Mouse (Mus musculus): ENCODE results near the gene Sept3.

- no peak for TF ChIP-seq GATA1 (IDR thresholded peaks at IDR 0.05; ENCODE audit: low read length)
- no peak for TF ChIP-seq TAL1 (IDR thresholded peaks at IDR 0.05; ENCODE audit: low read length)
Observed at GRCm38 (mm10) chr15:82235661-82236060, 39.0 kb upstream of the Sept3 start.
